ENCODE assay signal across 24 mouse cellular contexts in genomic region chr13:30400621-30401020, GRCm38 (mm10).
A peak's percentile ranks its signal among the peaks of the same experiment; 100 is the strongest.
DNase-seq lines count a peak whose midpoint lies in the region; ATAC-seq and TF ChIP-seq lines count a peak whose summit lies in the region.
"Had no signal": no experiment of that assay in that cellular context is flagged by ENCODE, and none has a peak within 500 bp of the region (broad histone marks: within the 10 kb centered on the region; RNA-seq: fewer than 3 reads in every experiment).

No protein-coding gene starts in this region.

- H3K9me3 ChIP-seq in forebrain, embryonic 14.5 days (replicated peaks; ENCODE audit: control insufficient read depth, low read length): no peaks in the 10 kb centered on the region
- no peaks in the 10 kb centered on the region for H3K9me3 ChIP-seq in forebrain, embryonic 15.5 days
- H3K9me3 ChIP-seq in limb, embryonic 14.5 days (ENCODE audit: control insufficient read depth, low read length): no peaks in the 10 kb centered on the region
- no peaks in the 10 kb centered on the region for H3K9me3 ChIP-seq in limb, embryonic 10.5 days (replicated peaks)
- no peaks in the 10 kb centered on the region for H3K9me3 ChIP-seq in stomach, postnatal 0 days (ENCODE audit: control insufficient read depth, low read length)
- H3K9me3 ChIP-seq: forebrain, embryonic 13.5 days; hindbrain, embryonic 15.5 days; limb, embryonic 12.5 days; lung, embryonic 15.5 days; midbrain, embryonic 12.5 days had no signal

- no peak overlapping the region for H3K4me2 ChIP-seq in forebrain, embryonic 14.5 days (ENCODE audit: low read length)
- H3K4me2 ChIP-seq in forebrain, embryonic 15.5 days (replicated peaks): no peak overlapping the region
- H3K4me2 ChIP-seq in limb, embryonic 14.5 days (replicated peaks; ENCODE audit: low read depth, low read length, severe bottlenecking): no peak overlapping the region
- H3K4me2 ChIP-seq in stomach, postnatal 0 days (replicated peaks; ENCODE audit: low read depth): no peak overlapping the region
- H3K4me2 ChIP-seq: forebrain, embryonic 13.5 days; heart, embryonic 11.5 days; hindbrain, embryonic 15.5 days; limb, embryonic 12.5 days; liver, embryonic 11.5 days; lung, embryonic 15.5 days; midbrain, embryonic 12.5 days had no signal

- H3K36me3 ChIP-seq in forebrain, embryonic 14.5 days (ENCODE audit: control insufficient read depth, insufficient read depth, low read length): no peaks in the 10 kb centered on the region
- H3K36me3 ChIP-seq in forebrain, embryonic 15.5 days: no peaks in the 10 kb centered on the region
- no peaks in the 10 kb centered on the region for H3K36me3 ChIP-seq in limb, embryonic 14.5 days (ENCODE audit: control insufficient read depth, insufficient read depth, low read length)
- no peaks in the 10 kb centered on the region for H3K36me3 ChIP-seq in limb, embryonic 10.5 days
- no peaks in the 10 kb centered on the region for H3K36me3 ChIP-seq in stomach, postnatal 0 days (ENCODE audit: control insufficient read depth, insufficient read depth, low read length)
- H3K36me3 ChIP-seq: hindbrain, embryonic 15.5 days; limb, embryonic 12.5 days; lung, embryonic 15.5 days; midbrain, embryonic 12.5 days had no signal

- H3K27ac ChIP-seq in forebrain, embryonic 14.5 days (ENCODE audit: low read depth, low read length): no peak overlapping the region
- no peak overlapping the region for H3K27ac ChIP-seq in forebrain, embryonic 15.5 days (replicated peaks)
- H3K27ac ChIP-seq in limb, embryonic 14.5 days (replicated peaks; ENCODE audit: low read depth, low read length): no peak overlapping the region
- no peak overlapping the region for H3K27ac ChIP-seq in limb, embryonic 10.5 days
- no peak overlapping the region for H3K27ac ChIP-seq in stomach, postnatal 0 days (replicated peaks)
- H3K27ac ChIP-seq: forebrain, embryonic 13.5 days; gastrocnemius, adult 2 months; hindbrain, embryonic 15.5 days; limb, embryonic 12.5 days; lung, embryonic 15.5 days; midbrain, embryonic 12.5 days had no signal

- TF ChIP-seq EP300 in stomach, postnatal 0 days (optimal IDR thresholded peaks at IDR 0.05): no peak

- H3K4me1 ChIP-seq in forebrain, embryonic 14.5 days (ENCODE audit: control insufficient read depth, insufficient read depth, low read length): no peaks in the 10 kb centered on the region
- H3K4me1 ChIP-seq in forebrain, embryonic 15.5 days: no peaks in the 10 kb centered on the region
- H3K4me1 ChIP-seq in limb, embryonic 14.5 days (ENCODE audit: control insufficient read depth, insufficient read depth, low read length): no peaks in the 10 kb centered on the region
- no peaks in the 10 kb centered on the region for H3K4me1 ChIP-seq in limb, embryonic 10.5 days
- no peaks in the 10 kb centered on the region for H3K4me1 ChIP-seq in stomach, postnatal 0 days (replicated peaks; ENCODE audit: control insufficient read depth, insufficient read depth)
- H3K4me1 ChIP-seq: forebrain, embryonic 13.5 days; hindbrain, embryonic 15.5 days; lung, embryonic 15.5 days had no signal

- no peak for TF ChIP-seq CTCF in stomach, postnatal 0 days (IDR thresholded peaks at IDR 0.05; ENCODE audit: low read depth)

- no peaks in the 10 kb centered on the region for H3K27me3 ChIP-seq in forebrain, embryonic 14.5 days (replicated peaks; ENCODE audit: control insufficient read depth, insufficient read depth, low read length)
- H3K27me3 ChIP-seq in forebrain, embryonic 15.5 days: no peaks in the 10 kb centered on the region
- no peaks in the 10 kb centered on the region for H3K27me3 ChIP-seq in limb, embryonic 14.5 days (ENCODE audit: control insufficient read depth, insufficient read depth, low read length)
- no peaks in the 10 kb centered on the region for H3K27me3 ChIP-seq in limb, embryonic 10.5 days (ENCODE audit: low read depth, poor library complexity, severe bottlenecking)
- H3K27me3 ChIP-seq in stomach, postnatal 0 days (ENCODE audit: control insufficient read depth, insufficient read depth, low read length): no peaks in the 10 kb centered on the region
- H3K27me3 ChIP-seq: forebrain, embryonic 13.5 days; hindbrain, embryonic 15.5 days; limb, embryonic 12.5 days; lung, embryonic 15.5 days; midbrain, embryonic 12.5 days had no signal

- no peak overlapping the region for H3K4me3 ChIP-seq in forebrain, embryonic 14.5 days (ENCODE audit: low read depth, low read length)
- no peak overlapping the region for H3K4me3 ChIP-seq in forebrain, embryonic 15.5 days
- H3K4me3 ChIP-seq in limb, embryonic 14.5 days (replicated peaks; ENCODE audit: low read length): no peak overlapping the region
- H3K4me3 ChIP-seq in limb, embryonic 10.5 days: no peak overlapping the region
- no peak overlapping the region for H3K4me3 ChIP-seq in stomach, postnatal 0 days (ENCODE audit: low read depth, low read length)
- H3K4me3 ChIP-seq: forebrain, embryonic 13.5 days; gastrocnemius, adult 2 months; hindbrain, embryonic 15.5 days; limb, embryonic 12.5 days; lung, embryonic 15.5 days; midbrain, embryonic 12.5 days had no signal

- H3K9ac ChIP-seq in forebrain, embryonic 14.5 days (ENCODE audit: low read length): no peak overlapping the region
- no peak overlapping the region for H3K9ac ChIP-seq in forebrain, embryonic 15.5 days (replicated peaks)
- no peak overlapping the region for H3K9ac ChIP-seq in limb, embryonic 14.5 days (ENCODE audit: low read depth, low read length, severe bottlenecking)
- H3K9ac ChIP-seq in stomach, postnatal 0 days (ENCODE audit: low read length): no peak overlapping the region
- H3K9ac ChIP-seq: forebrain, embryonic 13.5 days; hindbrain, embryonic 15.5 days; limb, embryonic 12.5 days; lung, embryonic 15.5 days; midbrain, embryonic 12.5 days had no signal

- DNase-seq in forebrain, embryonic 14.5 days (ENCODE audit: low spot score): peak; percentile 20
- DNase-seq in limb, embryonic 14.5 days (ENCODE audit: low spot score): peak; percentile 7
- no peak for DNase-seq in limb, embryonic 10.5 days (ENCODE audit: low spot score)
- peak; percentile 9 for DNase-seq in retina, postnatal 1 day
- DNase-seq in retina, embryonic 14.5 days (ENCODE audit: low spot score): no peak
- DNase-seq in stomach, postnatal 0 days (ENCODE audit: low spot score): no peak
- DNase-seq: adrenal gland, adult 8-10 months; cerebellum, adult 8-10 months; gastrocnemius, adult 2 months; gastrocnemius, postnatal 36 days; heart, adult 18-20 months; heart, postnatal 36 days; kidney, adult 9 months; kidney, postnatal 25 days; right cerebral cortex, postnatal 14 days had no signal

- no peak for TF ChIP-seq POLR2A in limb, embryonic 14.5 days (IDR thresholded peaks at IDR 0.05; ENCODE audit: borderline replicate concordance, extremely low read depth, insufficient read depth, insufficient read length)

- 18% methylated on average over 8 of the region's 8 CpGs for WGBS in forebrain, embryonic 14.5 days
- 19% methylated on average over 8 of the region's 8 CpGs for WGBS in forebrain, embryonic 15.5 days
- WGBS in limb, embryonic 14.5 days: 73% methylated on average over 8 of the region's 8 CpGs
- 90% methylated on average over 8 of the region's 8 CpGs for WGBS in limb, embryonic 10.5 days
- WGBS in stomach, postnatal 0 days: 64% methylated on average over 8 of the region's 8 CpGs

- no peak for ATAC-seq in forebrain, embryonic 14.5 days
- no peak for ATAC-seq in forebrain, embryonic 15.5 days (replicated peaks)
- ATAC-seq in limb, embryonic 14.5 days (ENCODE audit: low FRiP score, low read depth): no peak
- no peak for ATAC-seq in stomach, postnatal 0 days (ENCODE audit: low FRiP score, low TSS enrichment)
- ATAC-seq: CD4-positive, CD25-positive, alpha-beta regulatory T cell, adult 4 months; forebrain, embryonic 13.5 days had no signal

Comparison
In these comparisons a context has a peak if more than half of its experiments do, and no peak if none do; other contexts are left out.
1. DNase-seq: peak in forebrain, embryonic 14.5 days (single experiment), limb, embryonic 14.5 days (single experiment) and retina, postnatal 1 day (single experiment); none in limb, embryonic 10.5 days (single experiment), retina, embryonic 14.5 days (single experiment) and stomach, postnatal 0 days (single experiment).